Mouse (Mus musculus) kidney, adult 8-10 months (tissue): ENCODE results near the gene Cct6b.

ENCODE experiments used
- DNase-seq, 2 experiments: peaks; one replicate each; pipeline ENCODE4 v3.0.0; 2022

Gene Cct6b

DNA sequence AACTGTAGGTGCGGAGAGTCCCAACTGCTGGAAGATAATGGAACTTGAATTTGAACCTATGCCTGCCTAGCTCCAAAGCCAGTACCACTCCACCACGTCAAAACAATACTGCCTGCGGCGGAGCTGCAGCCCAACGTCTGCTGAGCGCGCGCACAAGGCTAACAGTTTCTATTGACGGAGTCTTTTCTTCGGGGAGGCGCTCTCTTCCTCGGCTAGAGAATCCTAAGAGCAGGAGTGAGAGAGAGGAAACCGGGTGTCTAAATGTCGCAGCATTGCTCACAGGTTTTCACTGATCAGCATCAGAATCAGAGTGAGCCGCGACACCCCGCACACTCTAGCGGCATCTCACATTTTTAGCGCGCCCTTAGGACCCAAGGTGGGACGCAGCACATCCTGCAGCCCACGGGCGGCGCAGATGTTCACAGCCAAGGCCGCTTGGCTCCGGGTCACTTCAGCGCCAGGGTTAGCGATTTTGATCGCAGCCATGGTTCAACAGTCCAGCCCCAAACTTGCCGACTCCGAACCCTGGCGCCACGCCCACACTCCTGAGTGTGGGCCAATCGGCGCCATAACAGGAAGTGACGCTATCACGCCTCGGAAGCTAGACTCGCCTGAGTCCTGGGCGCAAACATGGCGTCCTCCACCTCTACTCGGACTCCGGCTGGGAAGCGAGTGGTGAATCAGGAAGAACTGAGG is at the start of gene Cct6b, which contains the start of gene Zfp830:
Gene Cct6b, minus strand, starts transcription at position 580 of the 696 bp plus-strand sequence.
Gene Zfp830, plus strand, starts transcription at position 604 of the 696 bp plus-strand sequence.
- peak; percentile 93 to 95 for DNase-seq

DNA sequence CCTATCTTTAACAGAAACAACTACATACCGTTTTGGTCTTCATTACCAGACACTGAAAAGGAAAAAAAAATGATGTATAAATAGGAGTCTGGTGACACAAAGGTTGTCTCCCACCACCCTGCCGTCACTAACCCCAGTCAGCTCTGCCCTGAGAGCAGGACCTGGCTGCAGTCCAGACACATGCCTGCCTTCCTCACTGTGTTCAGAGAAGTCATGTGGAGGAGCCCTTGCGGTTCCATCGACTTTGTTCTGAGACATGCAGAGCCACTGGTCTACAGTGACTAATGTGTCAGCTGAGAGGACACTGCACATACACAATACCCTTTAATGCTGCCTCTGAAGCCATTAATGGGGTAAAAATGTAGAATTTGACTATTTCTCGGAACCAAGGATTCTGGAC is 44.4 kb upstream of the Cct6b start:
- DNase-seq = no peak

- no peak for DNase-seq
Measured at GRCm38 (mm10) chr11:82807370-82807769, 43.2 kb upstream of the Cct6b start.

- DNase-seq = no peak
Measured at GRCm38 (mm10) chr11:82806656-82807055, 42.5 kb upstream of the Cct6b start.

- DNase-seq = no peak
Measured at GRCm38 (mm10) chr11:82783453-82783852, 19.3 kb upstream of the Cct6b start.

DNA sequence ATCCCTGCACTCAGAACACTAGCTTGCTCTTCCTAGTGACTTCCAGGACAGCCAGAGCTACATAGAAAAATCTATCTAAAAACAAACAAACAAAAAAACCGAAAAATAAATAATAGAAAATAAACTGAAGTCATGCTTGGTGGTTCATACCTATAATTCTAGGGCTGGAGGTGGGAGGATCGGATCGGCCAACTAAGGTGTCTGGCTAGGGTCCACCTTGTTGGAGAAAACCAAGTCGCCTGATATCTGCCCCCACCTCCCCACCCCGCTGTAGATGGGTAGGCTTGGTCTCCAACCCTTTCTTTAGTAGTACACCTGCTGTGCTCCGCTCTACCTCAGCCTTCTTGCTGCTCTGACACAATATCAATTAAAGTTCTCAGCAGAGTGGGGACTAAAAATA is 18.1 kb upstream of the Cct6b start:
- DNase-seq = no peak

- DNase-seq = peak; percentile 94 to 96
Measured at GRCm38 (mm10) chr11:82780983-82781903, 17.1 kb upstream of the Cct6b start, which contains the start of gene Lig3. Gene Lig3 (plus strand): TSS chr11:82781108.

DNA sequence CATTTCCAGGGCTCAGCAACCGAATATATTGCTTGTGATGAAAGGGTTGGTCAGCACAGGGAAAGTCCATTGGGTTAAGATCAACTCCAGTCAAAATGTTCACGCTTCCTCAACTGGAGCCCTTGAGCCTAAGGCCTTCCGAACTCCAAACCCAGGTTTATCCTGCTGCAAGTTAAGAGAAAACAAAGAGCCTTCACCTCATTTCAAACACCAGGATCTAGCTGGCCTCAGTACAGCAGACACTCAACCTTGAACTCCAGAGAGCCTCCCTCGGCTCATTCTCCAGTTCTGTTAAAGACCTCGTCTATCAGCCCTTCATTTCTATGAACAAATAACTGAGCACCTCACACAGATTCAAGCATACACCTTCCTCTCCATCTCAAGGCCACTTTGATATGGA is 16.0 kb upstream of the Cct6b start:
- DNase-seq = no peak

DNA sequence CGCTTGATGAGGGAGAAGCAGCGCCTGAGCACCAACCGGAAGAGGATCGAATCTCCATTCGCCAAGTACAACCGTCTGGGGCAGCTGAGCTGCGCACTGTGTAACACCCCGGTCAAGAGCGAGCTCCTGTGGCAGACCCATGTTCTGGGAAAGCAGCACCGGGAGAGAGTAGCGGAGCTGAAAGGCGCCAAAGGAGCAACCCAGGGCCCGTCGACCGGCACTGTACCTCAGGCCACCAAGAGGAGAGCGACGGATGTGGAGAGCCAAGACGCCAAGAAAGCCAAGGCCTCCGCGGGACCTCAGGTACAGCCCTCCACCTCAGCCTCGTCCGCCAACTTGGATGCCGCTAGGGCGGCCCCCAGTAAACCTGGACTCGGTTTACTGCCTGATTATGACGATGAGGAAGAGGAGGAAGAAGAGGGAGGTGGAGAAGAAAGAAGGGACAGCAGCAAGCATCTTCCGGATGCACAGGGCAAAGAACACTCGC is 360 bp upstream of the Cct6b start:
- no peak for DNase-seq

GRCm38 (mm10) chr11:82763261-82763660 is 860 bp downstream of the Cct6b start:
- no peak for DNase-seq

GRCm38 (mm10) chr11:82762286-82762829 is 1.8 kb downstream of the Cct6b start:
- DNase-seq = no peak

DNA sequence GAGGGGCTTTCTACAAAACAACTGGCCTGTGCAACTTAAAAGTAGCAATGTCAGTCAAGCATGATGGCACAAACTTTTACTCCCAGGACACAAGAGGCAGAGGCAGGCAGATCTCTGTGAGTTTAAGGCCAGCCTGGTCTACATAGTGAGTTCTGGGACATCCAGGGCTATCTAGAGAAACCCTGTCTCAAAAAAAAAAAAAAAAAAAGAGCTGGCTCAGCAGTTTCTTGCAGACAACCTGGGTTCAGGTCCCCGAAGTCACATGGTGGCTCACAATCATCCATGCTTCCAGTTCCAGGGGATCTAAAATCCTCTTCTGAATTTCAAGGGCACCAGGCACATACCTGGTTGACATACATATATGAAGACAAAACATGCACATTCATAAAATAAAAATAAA is 8.2 kb downstream of the Cct6b start:
- DNase-seq = no peak

DNA sequence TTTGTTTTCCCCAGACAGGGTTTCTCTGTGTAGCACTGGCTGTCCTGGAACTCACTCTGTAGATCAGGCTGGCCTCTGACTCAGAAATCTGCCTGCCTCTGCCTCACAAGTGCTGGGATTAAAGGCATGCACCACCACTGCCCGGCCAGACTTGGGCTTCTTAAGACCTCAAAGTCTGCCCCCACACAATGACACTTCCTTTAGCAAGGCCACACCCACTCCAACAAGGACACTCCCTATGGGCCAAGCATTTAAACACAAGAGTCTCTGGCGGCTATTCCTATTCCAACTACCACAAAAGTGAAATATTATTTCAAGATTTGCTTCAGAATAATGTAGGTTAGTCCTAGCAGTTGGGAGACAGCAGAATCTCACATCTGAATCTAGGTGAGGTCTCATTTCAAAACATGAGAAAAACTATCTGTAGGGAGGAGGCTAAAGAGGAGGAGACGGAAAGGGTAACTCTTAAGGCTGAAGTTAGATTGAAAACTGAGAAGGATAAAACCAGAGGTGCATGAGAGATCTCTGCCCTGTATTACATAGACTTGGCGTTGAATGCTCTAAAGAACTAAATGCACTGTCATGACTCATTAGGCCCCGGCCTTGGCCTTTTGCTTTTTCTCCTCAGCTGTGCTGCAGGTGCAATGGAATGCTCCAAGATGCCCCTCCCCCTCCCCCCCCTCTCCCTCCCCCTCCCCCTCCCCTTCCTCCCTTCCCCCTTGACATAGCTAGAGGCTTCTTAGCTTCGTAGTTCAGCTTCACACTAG is 11.6 kb downstream of the Cct6b start:
- DNase-seq = no peak

- peak; percentile 2 to 17 for DNase-seq
Measured at GRCm38 (mm10) chr11:82746857-82747366, 17.2 kb downstream of the Cct6b start.

- DNase-seq = peak; percentile 4 to 56
Measured at GRCm38 (mm10) chr11:82746138-82746537, 18.0 kb downstream of the Cct6b start.

- DNase-seq = no peak
Measured at GRCm38 (mm10) chr11:82739006-82739405, 25.1 kb downstream of the Cct6b start.

DNA sequence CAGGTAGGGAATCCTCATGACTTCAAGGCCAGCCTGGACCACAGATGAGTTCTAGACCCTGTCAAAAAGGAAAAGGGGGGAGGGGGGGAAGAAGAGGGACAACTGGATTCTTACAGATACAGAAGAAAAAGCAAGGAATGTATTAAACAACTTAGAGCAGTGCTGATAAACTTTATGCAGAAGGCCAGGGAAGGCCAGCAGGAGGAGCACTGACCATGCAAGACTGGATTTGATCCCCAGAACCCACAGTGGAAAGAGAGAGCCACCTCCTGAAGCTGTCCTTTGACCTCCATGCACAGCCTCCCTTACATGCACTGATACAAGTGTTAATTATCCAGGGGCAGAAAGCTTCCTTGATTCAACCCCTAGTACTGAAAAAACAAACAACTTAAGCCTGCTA is 29.9 kb downstream of the Cct6b start:
- peak in 1 of 2 experiments; percentile 15 for DNase-seq

GRCm38 (mm10) chr11:82726862-82727261 is 37.3 kb downstream of the Cct6b start:
- no peak for DNase-seq

DNA sequence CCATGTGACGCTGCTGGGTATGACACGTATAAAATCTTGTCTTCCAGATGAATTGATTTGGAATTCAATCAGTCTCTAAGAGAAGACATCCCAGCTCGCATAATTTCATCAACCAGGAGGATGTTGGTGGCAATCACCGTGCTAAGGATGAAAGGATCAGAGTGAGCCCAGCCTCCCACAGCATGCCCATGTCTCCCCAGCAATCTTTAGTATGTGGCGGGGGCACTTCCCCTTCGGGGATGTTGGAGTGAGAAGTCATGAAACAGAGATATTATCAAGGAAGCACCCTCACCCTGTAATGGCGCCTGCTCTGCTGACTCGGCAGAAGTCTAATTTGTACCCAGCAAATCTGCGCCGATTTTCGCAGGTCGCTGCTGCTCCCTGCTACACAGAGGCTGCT is 44.8 kb downstream of the Cct6b start:
- DNase-seq = no peak

GRCm38 (mm10) chr11:82712681-82713080 is 51.4 kb downstream of the Cct6b start:
- DNase-seq = no peak

DNA sequence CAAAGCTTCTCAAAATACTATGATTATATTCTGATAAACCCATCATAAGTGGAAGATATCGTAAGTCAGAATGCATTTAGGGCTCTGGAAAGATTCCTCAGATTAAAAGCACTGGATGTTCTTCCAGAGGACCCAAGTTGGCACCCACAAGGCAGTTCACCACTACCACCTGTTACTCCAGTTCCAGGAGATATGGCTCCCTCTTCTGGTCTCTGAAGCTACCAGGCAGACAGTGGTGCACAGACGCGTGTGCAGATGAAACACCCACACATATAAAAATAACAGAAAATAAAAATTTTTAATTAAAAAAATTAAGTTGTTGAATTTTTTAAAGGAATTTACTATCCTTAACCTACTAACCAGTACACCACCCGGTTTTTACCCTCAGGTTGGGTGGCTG is 55.2 kb downstream of the Cct6b start:
- no peak for DNase-seq

GRCm38 (mm10) chr11:82705082-82705481 is 59.0 kb downstream of the Cct6b start:
- DNase-seq = no peak
